Mouse (Mus musculus): Measurements from ENCODE around the gene Snapc3. TPM values are rescaled to one million over a fixed set of nuclear protein-coding genes. Genes with fewer than 3 reads are reported as not detected.
A peak's percentile ranks its signal among the peaks of the same experiment; 100 is the strongest.
"Not testable (repeated sequence)": the region's sequence is repeated elsewhere in the genome, so short reads cannot be mapped to it uniquely, and the experiment has no call there.

Gene Snapc3
- total RNA-seq, 1 experiment from 2014 or later: 23.5 TPM

- no peak for DNase-seq
Observed at GRCm38 (mm10) chr4:83500154-83501036, 82.9 kb downstream of the Snapc3 start.

GRCm38 (mm10) chr4:83501037-83501430 lies 83.5 kb downstream of the Snapc3 start:
- DNase-seq: no peak

- no peak for DNase-seq
Observed at GRCm38 (mm10) chr4:83509600-83509999, 92.1 kb downstream of the Snapc3 start.

GRCm38 (mm10) chr4:83511083-83511482 lies 93.6 kb downstream of the Snapc3 start:
- DNase-seq: no peak

- no peak for DNase-seq
Observed at GRCm38 (mm10) chr4:83512217-83512616, 94.7 kb downstream of the Snapc3 start.

- no peak for DNase-seq
Observed at GRCm38 (mm10) chr4:83512644-83513043, 95.1 kb downstream of the Snapc3 start.

GRCm38 (mm10) chr4:83514183-83514582 lies 96.7 kb downstream of the Snapc3 start:
- no peak for DNase-seq

GRCm38 (mm10) chr4:83514976-83515669 lies 97.6 kb downstream of the Snapc3 start:
- DNase-seq: peak; percentile 9

GRCm38 (mm10) chr4:83516144-83516543 lies 98.6 kb downstream of the Snapc3 start:
- DNase-seq: not testable (repeated sequence)

Other genes with a start within 250 kb of the Snapc3 start
- gene Ttc39b, start 93.5 kb upstream of the Snapc3 start, total RNA-seq (2021): 18.7 and 19.1 TPM in 2 replicates
- 61.0 and 61.9 TPM in 2 replicates for gene Psip1, start 68.7 kb downstream of the Snapc3 start, total RNA-seq (2021)
- 1.9 TPM in 2 replicates for gene Ccdc171, start 107.8 kb downstream of the Snapc3 start, total RNA-seq (2021)

Data from adrenal gland, postnatal 14 days (tissue).